Mouse (Mus musculus) CD4-positive, CD25-positive, alpha-beta regulatory T cell, adult 2 months (primary cell): ENCODE measurements around the gene Gm20388.
A peak's percentile ranks its signal among the peaks of the same experiment; 100 is the strongest.

Experiments
- DNase-seq: peaks from one replicate; pipeline ENCODE4 v3.0.0-alpha.2; 2012; ENCODE audit warnings: low read depth, low spot score

Gene Gm20388

GRCm38 (mm10) chr8:122144729-122145311 is 2234.2 kb downstream of the Gm20388 start:
- no peak for DNase-seq

GRCm38 (mm10) chr8:122149045-122149444 is 2238.4 kb downstream of the Gm20388 start:
- no peak for DNase-seq

GRCm38 (mm10) chr8:122149606-122150005 is 2239.0 kb downstream of the Gm20388 start:
- DNase-seq, result no peak

- DNase-seq, result no peak
Measured at GRCm38 (mm10) chr8:122151541-122151940, 2240.9 kb downstream of the Gm20388 start.

DNA sequence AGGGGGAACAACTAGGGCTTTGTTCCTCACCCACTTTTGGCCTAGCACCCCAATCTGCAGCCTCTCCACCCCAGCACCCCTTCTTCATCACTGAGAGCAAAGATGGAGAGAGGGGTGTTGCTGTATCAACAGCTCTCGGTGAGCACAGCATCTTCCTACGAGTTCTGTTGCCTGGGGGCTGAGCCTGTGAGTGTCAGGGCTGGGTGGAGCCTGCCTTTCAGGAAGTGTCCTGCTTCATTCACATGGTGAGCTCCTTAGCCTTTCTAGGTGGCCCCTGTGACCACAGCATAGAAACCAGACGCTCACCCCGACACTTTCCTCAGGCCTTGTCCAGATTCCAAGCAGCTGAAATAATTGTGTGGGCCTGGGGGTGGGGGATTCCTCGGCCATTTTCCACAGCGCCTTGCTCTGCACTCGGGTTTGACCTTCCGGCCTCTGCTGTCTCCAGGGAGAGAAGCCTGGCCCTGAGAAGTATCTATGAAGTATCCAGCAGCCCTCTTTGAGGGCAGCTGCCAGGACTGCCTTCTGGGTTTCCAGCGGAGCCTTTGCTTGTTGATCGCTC is 2244.5 kb downstream of the Gm20388 start:
- DNase-seq, result no peak

GRCm38 (mm10) chr8:122155964-122156363 is 2245.3 kb downstream of the Gm20388 start:
- DNase-seq, result no peak

DNA sequence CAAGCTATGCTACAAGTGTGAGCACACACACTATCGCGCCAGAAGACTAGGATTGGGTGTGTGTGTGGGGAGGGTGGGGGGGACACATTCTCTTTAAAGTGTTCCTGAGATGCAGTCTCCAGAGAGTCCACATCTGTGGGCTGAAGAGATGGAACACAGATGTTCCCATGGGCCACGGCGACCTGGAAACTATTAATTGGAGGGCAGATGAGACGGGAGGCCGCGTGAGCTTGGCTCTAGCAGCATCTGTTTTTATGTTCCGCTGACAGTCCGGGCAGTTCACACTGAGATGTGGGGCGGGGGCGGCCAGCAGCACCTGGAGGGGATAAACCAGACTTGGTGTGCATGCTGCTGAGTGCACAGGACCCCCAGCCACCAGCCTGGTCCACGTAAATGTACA is 2247.0 kb downstream of the Gm20388 start:
- DNase-seq, result no peak

DNA sequence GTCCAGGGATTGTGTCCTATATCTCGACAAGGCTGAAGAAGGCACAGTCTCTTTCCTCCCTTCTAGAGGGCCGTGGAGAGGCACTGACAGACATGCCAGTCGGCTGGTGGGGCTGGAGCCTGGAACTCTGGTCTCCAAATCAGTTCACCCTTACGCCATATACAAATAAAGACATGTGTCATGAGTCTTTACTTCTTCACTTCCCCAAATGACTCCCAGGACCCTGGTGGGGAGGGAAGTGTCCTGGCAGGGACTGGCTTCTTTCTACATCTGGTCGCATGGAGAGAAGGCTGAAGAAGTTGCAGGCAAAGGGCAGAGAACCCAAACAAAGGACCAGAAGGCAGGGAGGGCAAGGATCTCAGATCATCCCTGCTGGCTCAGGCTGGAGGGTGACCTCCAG is 2249.5 kb downstream of the Gm20388 start:
- no peak for DNase-seq

DNA sequence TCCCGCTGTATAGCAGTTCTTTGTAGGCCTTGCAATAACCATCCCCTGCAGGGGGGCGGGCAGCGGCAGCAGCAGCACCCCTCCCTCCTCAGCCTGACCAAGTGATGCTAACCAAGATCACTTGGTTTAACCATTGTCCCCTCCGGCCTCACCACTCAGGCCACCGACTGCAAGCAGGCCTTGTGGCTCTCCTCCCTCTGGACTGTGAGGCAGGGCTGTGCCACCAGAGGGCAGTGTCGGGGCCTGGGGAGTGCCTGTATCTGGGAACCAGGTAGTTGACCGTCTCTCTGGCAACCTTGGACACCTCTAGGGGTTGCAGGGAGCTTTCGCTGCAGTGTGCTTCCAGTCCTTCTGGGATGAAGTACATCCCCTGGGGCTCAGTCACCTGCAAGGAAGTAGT is 2252.4 kb downstream of the Gm20388 start:
- DNase-seq, result peak; percentile 48

DNA sequence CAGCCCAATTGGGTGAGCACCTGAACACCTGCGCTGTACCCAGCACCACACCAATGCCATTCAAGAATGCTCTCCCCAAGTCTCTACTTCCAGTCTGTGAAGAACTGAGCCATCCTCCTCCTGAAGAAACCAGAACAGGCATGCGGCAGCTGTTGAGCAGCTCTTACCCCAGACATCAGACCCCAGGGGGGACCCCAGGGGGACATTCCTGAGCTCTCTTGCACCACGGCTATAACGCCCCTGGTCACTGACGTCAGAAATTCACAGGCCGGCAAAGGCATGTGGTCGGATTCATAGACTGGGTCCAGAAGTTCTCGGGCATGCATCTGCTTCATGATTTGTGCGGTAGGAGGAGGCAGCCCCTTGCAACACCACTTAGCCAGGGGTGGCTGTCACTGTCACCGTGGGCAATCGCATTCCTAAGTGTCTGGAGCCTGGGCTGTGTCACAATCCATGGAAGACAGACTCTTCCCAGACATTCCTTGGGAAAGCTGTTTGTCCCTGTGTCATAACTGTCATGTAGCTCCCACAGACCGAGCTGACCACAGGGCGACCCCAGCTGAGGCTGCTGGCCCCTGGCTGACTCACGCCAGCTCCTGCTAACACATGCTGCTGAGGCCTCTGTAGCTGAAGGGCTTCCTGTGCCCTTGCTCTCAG is 2256.7 kb downstream of the Gm20388 start:
- DNase-seq, result no peak

DNA sequence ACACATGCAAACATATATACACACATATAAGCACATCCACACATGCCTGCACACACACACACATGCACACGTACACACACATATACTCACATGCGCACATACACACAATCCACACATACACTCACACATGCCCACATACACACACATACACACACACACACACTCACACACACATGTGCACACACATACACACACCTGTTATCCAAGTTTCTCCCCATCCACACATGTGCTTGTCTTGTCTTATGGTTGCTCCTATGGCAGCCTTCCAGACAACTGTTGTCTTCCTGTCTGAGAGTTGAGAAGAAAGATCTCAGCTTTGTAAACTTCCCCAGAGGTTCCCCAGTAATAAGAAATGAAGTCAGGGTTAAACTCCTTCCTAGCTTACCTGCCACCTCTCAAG is 2258.8 kb downstream of the Gm20388 start:
- no peak for DNase-seq

- DNase-seq, result no peak
Measured at GRCm38 (mm10) chr8:122171823-122172222, 2261.2 kb downstream of the Gm20388 start.

GRCm38 (mm10) chr8:122174133-122174930 is 2263.7 kb downstream of the Gm20388 start:
- peak; percentile 3 for DNase-seq

DNA sequence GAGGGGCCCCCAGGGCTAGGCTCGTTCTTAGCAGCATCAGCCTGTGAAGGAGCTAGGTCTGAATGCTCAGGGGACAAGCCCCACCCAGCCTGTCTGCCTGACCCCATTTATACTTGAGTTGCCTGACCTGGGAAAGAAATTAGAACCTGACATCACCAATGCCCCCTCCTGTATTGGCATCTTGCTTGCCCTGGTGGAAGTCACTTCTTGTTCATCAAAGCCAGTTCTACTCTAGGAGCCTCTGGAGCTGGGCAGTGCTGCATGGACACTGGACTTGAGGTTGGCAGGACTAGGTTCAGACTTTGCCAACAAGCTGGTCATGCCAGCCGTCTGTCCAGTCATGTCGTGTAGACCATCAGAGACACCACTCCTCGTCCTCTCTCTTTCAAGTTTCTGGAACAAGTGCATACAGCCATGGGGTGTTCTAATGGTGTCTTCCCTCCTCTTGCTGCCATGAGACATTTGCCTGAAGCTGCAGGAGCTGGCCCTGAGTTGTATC is 2267.8 kb downstream of the Gm20388 start:
- DNase-seq, result no peak

- DNase-seq, result no peak
Measured at GRCm38 (mm10) chr8:122179354-122179753, 2268.7 kb downstream of the Gm20388 start.

GRCm38 (mm10) chr8:122180116-122180515 is 2269.5 kb downstream of the Gm20388 start:
- DNase-seq, result no peak

GRCm38 (mm10) chr8:122181414-122181813 is 2270.8 kb downstream of the Gm20388 start:
- no peak for DNase-seq

GRCm38 (mm10) chr8:122181991-122182390 is 2271.3 kb downstream of the Gm20388 start:
- DNase-seq, result no peak

DNA sequence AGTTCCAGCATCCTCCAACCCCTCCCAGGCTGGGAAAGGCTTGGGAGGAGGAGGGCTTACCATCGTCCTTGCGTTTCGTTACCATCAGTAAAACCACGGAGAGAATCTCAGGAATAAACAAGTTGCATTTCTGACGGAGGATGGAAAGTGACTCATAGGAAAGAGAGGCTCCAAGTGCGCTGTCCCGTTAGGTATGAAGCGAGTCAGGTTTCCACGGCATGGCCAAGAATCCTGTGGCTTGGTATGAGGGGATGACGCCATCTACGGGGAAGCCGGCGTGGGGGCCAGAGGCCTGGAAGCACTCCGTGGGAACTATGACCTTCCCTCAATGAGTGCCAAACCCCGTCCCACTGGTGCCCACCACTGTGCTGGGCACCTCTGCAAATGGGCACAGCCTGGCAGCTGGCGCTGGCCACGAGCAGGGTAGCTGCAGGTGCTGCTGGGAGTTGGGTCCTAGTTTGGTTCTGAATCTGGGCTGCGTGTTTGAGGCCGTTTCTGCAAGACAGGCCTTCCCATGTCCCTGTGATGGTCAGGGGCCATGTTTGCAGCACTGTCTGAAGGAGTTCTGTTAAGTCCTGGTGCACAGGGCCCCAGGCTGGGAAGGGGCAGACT is 2275.8 kb downstream of the Gm20388 start:
- DNase-seq, result no peak

DNA sequence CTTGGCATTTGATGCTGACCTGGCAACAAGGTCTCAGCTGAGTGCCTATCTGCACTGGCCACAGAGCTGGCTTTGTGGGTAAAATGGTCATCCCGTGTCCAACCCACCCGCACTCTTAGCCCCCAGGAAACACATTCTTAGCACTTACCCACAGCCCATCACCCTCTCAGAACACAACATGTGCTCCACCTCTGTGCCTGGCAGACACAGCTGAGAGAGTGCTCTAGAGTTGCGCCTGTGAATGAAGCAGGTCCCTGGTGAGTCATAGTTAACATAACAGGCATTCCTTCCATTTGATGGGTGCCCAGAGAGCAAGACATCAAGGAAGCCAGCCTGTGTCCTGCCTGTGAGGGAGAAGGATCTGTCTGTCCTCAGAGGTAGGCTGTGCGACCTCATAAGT is 2276.6 kb downstream of the Gm20388 start:
- DNase-seq, result no peak

DNA sequence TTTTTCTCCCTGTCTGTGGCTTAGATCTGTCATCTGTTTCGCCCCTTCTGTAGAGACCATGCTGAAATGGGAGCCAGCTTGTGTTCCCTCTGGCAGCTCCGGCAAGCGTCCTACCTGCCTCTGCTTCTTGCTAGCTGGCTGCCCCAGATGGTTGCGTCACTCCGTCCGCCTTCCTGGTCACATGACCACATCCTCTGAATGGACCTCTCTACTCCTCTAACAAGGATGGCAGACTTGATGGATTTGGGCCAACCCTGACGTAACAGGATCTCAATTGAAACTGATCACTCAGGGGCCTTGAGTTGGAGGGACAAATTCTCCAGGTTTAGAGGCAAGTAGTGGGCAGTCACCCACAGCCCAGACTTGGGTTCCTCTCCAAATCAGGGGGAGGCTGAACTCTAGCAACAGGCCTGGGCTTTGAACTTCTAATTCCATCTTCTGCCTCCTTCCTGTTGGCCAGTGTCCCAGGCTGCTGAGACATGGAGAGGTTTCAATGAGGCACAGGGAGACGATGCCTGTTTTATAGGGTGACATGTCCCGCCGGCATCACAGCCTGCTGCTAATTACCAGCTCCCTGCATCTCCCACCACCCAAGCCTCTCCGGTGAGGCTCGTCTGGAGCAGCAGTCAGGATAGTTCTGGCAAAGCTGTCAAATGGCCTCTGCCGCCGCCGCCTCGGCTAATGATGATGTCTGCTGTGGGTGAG is 2279.9 kb downstream of the Gm20388 start:
- DNase-seq, result no peak
